Mouse (Mus musculus) forebrain, embryonic 13.5 days (tissue): ENCODE measurements at regions not wholly inside any gene's neighbourhood (a gene's known extent, or its start where the extent isn't known, plus 50 kb on each side); places are given as distances from the start of the nearest gene placed in this dataset.
"Not testable (repeated sequence)": the region's sequence is repeated elsewhere in the genome, so short reads cannot be mapped to it uniquely, and the experiment has no call there.

ENCODE experiments used
- ATAC-seq: fragments of 200-750 bp; cut with Nextera tagmentation; 2 replicates; pipeline ENCODE4 v1.8.0; 2017
- H3K27ac ChIP-seq: fragments of 300-500 bp; sonication (generic); 2 replicates; pipeline ENCODE4 v1.5.1; 2015; ENCODE audit warnings: inconsistent platforms, mild to moderate bottlenecking, moderate library complexity
- H3K27me3 ChIP-seq: fragments of 300-500 bp; sonication (generic); 2 replicates; pipeline ENCODE4 v1.6.1; 2015; ENCODE audit warnings: mild to moderate bottlenecking, inconsistent platforms
- H3K36me3 ChIP-seq: fragments of 300-500 bp; sonication (generic); 2 replicates; pipeline ENCODE4 v1.6.1; 2015; ENCODE audit warnings: mild to moderate bottlenecking, inconsistent platforms; ENCODE audit not compliant: poor library complexity, severe bottlenecking
- H3K4me1 ChIP-seq: fragments of 300-500 bp; sonication (generic); 2 replicates; pipeline ENCODE4 v1.6.1; 2015; ENCODE audit warnings: inconsistent platforms
- H3K4me2 ChIP-seq: fragments of 300-500 bp; sonication (generic); 2 replicates; pipeline ENCODE4 v1.6.1; 2015; ENCODE audit warnings: inconsistent platforms, mild to moderate bottlenecking, moderate library complexity
- H3K4me3 ChIP-seq: fragments of 300-500 bp; sonication (generic); 2 replicates; pipeline ENCODE4 v1.5.1; 2015; ENCODE audit warnings: mild to moderate bottlenecking, inconsistent platforms
- H3K9ac ChIP-seq: fragments of 300-500 bp; sonication (generic); 2 replicates; pipeline ENCODE4 v1.6.1; 2015; ENCODE audit warnings: mild to moderate bottlenecking, inconsistent platforms
- H3K9me3 ChIP-seq: fragments of 300-500 bp; sonication (generic); replicated peaks from 2 replicates; pipeline ENCODE4 v1.6.1; 2016; ENCODE audit warnings: inconsistent platforms
- WGBS: fragments of 180-500 bp; shearing (Covaris S2); methylation state at CpG from one replicate; pipeline ENCODE4 v1.1.7; 2015; 5-methylcytosine and 5-hydroxymethylcytosine counted together

DNA sequence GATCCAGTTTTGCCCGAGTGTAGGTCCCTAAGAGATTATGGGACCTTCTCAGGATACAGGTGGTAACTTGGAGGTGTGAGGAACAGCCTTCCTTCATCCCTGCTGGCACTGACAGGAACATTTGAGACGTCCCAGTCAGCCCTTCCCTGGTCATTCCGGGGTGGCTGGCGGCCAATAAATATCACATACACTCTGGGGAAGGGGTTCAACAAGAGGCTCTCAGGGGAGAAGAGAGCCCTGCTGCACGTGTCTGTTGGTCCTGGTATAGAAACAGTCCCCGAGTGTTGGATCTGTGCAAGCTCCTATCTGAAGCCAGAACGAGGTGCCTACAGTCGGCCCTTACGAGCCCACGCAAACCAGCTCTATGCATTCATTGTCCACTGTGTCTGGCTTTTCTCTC, 94.1 kb upstream of the Lemd2 start:
- Histone ChIP-seq H3K4me1 (no peaks in the 10 kb centered on the region), H3K9me3 (no peaks in the 10 kb centered on the region), H3K4me2 (no peak overlapping the region), H3K27ac (no peak overlapping the region), H3K36me3 (no peaks in the 10 kb centered on the region), H3K27me3 (0 out of 2 replicates have a peak, but pooled peaks cover 6% of the 10 kb centered on the region), H3K9ac (no peak overlapping the region), H3K4me3 (no peak overlapping the region)
- WGBS = 88% methylated on average over 10 of the region's 10 CpGs
- ATAC-seq = no peak

DNA sequence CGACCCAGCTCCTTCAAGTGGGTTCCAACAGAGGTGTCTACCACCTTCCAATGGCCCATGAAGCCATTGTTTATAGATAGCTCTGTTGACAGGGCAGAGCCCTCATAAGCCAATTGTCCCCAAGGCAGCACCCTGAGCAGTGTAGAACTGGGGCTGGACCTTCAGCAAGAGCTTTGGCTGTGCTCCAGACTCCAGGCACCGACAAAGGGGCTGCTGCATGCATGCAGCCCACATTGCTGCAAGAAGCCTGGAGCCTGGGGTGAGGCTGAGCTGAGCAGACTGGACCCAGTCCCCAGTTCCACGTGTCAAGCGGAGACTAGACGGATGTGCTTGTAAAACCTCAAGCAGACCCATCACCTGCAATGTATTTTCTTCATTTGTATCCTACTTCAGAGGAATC, 91.9 kb upstream of the Lemd2 start:
- Histone ChIP-seq H3K9ac (no peak overlapping the region), H3K36me3 (no peaks in the 10 kb centered on the region), H3K4me1 (no peaks in the 10 kb centered on the region), H3K4me2 (no peak overlapping the region), H3K27me3 (0 out of 2 replicates have a peak, but pooled peaks cover 6% of the 10 kb centered on the region), H3K27ac (no peak overlapping the region), H3K9me3 (no peaks in the 10 kb centered on the region), H3K4me3 (no peak overlapping the region)
- 81% methylated on average over 5 of the region's 5 CpGs for WGBS
- no peak for ATAC-seq

DNA sequence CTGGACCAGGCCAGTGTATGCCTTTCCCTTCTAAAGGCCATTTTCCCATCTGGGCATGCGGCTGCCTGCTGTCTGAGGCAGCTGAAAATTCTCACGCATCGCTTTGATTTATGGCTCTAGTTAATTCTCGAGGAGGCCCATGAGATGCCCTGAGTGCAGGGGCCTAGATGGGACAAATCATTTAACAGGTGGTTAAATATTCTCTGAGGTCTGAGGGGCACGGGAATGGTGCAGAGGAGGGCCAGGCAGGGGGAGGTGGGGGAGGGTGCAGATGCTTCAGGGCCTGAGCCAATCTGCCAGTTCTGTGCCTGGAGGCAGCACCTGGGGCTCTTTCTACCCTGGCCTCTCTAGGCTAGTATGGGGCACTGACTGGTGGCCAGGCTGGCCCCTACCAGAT, 89.9 kb upstream of the Lemd2 start:
- Histone ChIP-seq H3K9me3 (peaks cover 5% of the 10 kb centered on the region), H3K4me1 (no peaks in the 10 kb centered on the region)

DNA sequence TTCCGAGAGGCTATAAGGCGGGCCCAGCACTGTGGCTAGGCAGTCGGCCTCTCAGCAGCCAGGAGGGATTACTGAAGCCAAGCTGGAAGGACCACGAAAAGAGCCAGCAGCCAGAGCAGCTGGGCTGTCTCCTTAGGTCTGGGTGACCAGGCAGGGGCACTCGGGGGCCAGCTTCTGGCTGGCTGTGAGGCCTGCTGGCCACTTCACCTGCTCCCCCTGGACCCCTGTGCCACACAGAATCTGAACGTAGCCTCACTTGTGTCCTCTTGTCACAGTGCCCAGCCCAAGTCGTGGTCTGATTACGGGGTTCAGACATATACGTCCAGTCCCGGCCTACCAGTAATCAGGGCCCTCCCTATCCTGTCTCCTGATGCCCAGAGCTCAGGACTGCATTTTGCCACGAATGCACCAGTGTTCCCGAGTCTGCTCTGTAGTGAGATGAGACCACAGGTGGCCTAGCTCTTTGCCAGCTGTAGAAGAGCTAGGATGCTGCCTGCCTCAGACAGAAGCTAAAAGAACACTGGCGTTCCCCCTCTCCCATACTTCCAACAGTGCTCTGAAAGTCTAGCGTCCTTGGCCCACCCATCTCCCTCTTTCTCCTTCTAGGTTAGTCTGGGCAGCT, 89.4 kb upstream of the Lemd2 start:
- no peaks in the 10 kb centered on the region for H3K36me3 ChIP-seq
- 72% methylated on average over 14 of the region's 14 CpGs for WGBS
- no peaks in the 10 kb centered on the region for H3K4me1 ChIP-seq
- H3K4me3 ChIP-seq = no peak overlapping the region
- H3K27me3 ChIP-seq = 0 out of 2 replicates have a peak, but pooled peaks cover 3% of the 10 kb centered on the region
- no peak overlapping the region for H3K27ac ChIP-seq
- H3K9me3 ChIP-seq = peaks cover 5% of the 10 kb centered on the region
- no peak for ATAC-seq
- no peak overlapping the region for H3K9ac ChIP-seq
- no peak overlapping the region for H3K4me2 ChIP-seq

More for the DNA sequence above, 89.9 kb upstream of the Lemd2 start:
- 78% methylated on average over 5 of the region's 5 CpGs for WGBS
- 0 out of 2 replicates have a peak, but pooled peaks cover 3% of the 10 kb centered on the region for H3K27me3 ChIP-seq
- H3K4me2 ChIP-seq = no peak overlapping the region
- no peak overlapping the region for H3K4me3 ChIP-seq
- no peak overlapping the region for H3K9ac ChIP-seq
- H3K36me3 ChIP-seq = no peaks in the 10 kb centered on the region
- no peak for ATAC-seq
- no peak overlapping the region for H3K27ac ChIP-seq

DNA sequence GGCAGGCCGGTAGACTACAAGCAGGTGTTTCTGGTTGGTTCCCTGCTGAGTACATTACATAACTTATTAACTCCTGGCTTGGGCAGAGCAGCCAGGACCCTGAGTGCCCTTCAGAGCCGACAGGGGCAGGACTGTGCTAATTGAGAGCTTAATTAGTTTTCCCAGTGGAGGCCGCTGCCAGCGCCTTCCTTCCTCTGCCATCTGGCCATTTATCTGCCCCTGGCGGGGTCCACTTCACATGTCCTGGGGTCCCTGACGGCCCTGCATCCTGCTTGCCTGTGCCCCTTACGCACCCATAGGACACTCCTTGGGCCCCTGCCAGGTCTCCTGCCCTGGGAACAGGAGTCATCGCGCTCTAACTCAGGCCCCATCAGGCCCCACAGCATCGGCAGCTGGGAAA, 87.4 kb upstream of the Lemd2 start:
- no peaks in the 10 kb centered on the region for H3K4me1 ChIP-seq
- no peaks in the 10 kb centered on the region for H3K36me3 ChIP-seq
- H3K27ac ChIP-seq = no peak overlapping the region
- 73% methylated on average over 10 of the region's 10 CpGs for WGBS
- no peak for ATAC-seq
- H3K4me2 ChIP-seq = no peak overlapping the region
- no peak overlapping the region for H3K4me3 ChIP-seq
- H3K9ac ChIP-seq = no peak overlapping the region
- no peaks in the 10 kb centered on the region for H3K27me3 ChIP-seq
- peaks cover 5% of the 10 kb centered on the region for H3K9me3 ChIP-seq

DNA sequence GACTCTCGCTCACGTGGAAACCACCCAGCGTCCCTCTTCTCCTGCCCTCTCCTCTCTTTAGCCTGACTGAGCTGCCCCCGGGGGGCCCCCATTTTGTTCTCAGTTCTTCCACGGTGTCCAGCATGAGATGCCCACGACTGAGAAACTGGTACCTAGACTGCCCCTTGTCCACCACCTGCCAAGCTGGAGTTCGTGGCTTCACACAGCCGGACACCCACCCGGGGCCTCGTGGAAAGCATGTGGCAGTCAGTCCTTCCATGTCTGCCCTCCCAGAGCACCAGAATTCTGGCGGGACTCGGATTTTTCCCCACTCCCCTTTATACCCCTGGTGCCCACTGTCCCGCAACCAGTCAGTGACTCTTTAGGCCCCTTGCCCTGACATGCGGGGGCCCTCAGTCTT, 86.9 kb upstream of the Lemd2 start:
- no peaks in the 10 kb centered on the region for H3K36me3 ChIP-seq
- WGBS = 93% methylated on average over 14 of the region's 14 CpGs

DNA sequence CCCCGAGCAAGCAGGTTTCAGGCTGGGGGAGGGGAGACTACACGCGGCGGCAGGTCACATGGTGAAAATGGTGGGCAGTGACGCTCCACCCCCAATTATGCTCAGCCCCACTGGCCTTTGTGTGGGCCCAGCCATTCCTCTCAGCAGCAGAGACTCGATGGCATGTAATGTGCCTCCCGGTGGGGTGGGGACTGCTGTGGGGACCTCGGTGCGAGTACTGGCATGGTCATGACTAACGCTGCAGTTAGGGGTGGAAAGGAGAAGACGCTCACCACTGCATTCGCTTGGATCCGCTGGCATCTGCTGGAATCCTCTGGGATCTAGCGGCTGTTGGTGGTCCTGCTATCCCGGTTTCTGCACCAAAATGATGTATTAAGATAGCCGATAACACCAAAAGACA, 86.0 kb upstream of the Lemd2 start:
- H3K36me3 ChIP-seq = no peaks in the 10 kb centered on the region

More for the DNA sequence above, 86.9 kb upstream of the Lemd2 start:
- H3K9me3 ChIP-seq = peaks cover 5% of the 10 kb centered on the region
- ATAC-seq = no peak
- H3K27me3 ChIP-seq = no peaks in the 10 kb centered on the region
- no peak overlapping the region for H3K9ac ChIP-seq
- no peak overlapping the region for H3K4me2 ChIP-seq
- no peak overlapping the region for H3K4me3 ChIP-seq
- no peak overlapping the region for H3K27ac ChIP-seq
- no peaks in the 10 kb centered on the region for H3K4me1 ChIP-seq

DNA sequence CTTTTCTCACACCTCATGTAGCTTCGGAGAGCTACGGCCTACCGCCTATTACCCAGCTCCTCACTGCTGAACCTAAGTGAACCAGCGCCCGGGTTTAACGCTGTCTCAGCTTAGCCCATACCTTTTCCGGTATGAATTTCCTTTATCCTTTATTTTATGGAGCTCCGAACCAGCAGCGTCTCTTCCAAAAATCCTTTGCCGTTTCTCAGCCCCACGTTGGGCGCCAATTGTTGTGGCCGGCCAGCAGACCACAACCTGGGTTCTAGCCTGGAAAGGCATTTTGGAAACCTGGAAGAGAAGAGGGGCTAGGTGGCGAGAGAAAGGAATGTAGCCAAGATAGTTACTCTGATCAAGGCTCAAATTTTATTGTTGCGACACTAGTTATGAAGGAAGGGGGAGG, 85.5 kb upstream of the Lemd2 start:
- H3K9me3 ChIP-seq, H3K27ac ChIP-seq, H3K4me3 ChIP-seq, H3K36me3 ChIP-seq, H3K27me3 ChIP-seq, ATAC-seq, H3K9ac ChIP-seq, H3K4me2 ChIP-seq, H3K4me1 ChIP-seq: not testable (repeated sequence)
- 98% methylated on average over 14 of the region's 15 CpGs for WGBS

More for the DNA sequence above, 86.0 kb upstream of the Lemd2 start:
- Histone ChIP-seq H3K4me3 (no peak overlapping the region), H3K27ac (no peak overlapping the region), H3K4me2 (no peak overlapping the region), H3K9me3 (peaks cover 5% of the 10 kb centered on the region), H3K4me1 (no peaks in the 10 kb centered on the region), H3K27me3 (no peaks in the 10 kb centered on the region), H3K9ac (no peak overlapping the region)
- no peak for ATAC-seq
- 98% methylated on average over 16 of the region's 16 CpGs for WGBS

DNA sequence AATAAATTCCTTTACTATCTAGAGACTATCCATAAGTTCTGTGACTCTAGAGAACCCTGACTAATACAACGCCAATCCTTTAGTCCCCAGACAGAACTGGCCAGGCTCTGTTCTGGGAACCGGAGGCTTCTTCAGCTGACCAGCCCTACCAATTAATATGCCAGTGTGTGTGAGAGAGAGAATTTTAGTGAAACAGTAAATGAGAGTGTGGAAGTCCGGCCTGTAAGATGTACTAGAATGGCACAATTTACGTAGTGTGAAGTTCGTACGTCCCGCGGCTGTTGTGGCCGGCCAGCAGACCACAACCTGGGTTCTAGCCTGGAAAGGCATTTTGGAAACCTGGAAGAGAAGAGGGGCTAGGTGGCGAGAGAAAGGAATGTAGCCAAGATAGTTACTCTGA, 83.7 kb upstream of the Lemd2 start:
- H3K9ac ChIP-seq, H3K27me3 ChIP-seq, ATAC-seq, H3K27ac ChIP-seq, H3K4me3 ChIP-seq, H3K9me3 ChIP-seq, H3K36me3 ChIP-seq, H3K4me1 ChIP-seq, H3K4me2 ChIP-seq: not testable (repeated sequence)
- WGBS = 94% methylated on average over 10 of the region's 10 CpGs

DNA sequence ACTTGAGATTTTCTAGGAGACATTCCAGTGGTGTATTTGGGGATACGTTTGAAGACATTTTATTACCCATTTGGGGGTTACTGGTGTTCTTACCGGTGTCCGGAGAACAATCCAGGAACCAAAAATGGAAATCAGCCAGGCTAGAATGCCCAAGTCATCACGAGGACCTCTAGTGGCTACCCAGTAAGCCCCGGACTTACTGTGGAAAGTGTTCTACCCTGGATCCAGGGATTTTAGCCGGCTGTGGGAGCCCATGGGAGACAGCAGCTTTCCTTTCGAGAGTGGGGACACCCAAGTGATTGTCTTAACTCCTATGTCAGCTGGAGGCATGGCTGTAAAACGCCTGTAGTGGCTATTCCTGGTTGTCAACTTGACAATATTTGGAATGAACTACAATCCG, 77.0 kb upstream of the Lemd2 start:
- Histone ChIP-seq H3K9ac (no peak overlapping the region), H3K36me3 (no peaks in the 10 kb centered on the region), H3K27me3 (no peaks in the 10 kb centered on the region), H3K4me2 (no peak overlapping the region), H3K27ac (no peak overlapping the region), H3K4me1 (no peaks in the 10 kb centered on the region), H3K4me3 (no peak overlapping the region), H3K9me3 (peaks cover 24% of the 10 kb centered on the region)
- ATAC-seq = no peak
- WGBS = 86% methylated on average over 9 of the region's 9 CpGs

DNA sequence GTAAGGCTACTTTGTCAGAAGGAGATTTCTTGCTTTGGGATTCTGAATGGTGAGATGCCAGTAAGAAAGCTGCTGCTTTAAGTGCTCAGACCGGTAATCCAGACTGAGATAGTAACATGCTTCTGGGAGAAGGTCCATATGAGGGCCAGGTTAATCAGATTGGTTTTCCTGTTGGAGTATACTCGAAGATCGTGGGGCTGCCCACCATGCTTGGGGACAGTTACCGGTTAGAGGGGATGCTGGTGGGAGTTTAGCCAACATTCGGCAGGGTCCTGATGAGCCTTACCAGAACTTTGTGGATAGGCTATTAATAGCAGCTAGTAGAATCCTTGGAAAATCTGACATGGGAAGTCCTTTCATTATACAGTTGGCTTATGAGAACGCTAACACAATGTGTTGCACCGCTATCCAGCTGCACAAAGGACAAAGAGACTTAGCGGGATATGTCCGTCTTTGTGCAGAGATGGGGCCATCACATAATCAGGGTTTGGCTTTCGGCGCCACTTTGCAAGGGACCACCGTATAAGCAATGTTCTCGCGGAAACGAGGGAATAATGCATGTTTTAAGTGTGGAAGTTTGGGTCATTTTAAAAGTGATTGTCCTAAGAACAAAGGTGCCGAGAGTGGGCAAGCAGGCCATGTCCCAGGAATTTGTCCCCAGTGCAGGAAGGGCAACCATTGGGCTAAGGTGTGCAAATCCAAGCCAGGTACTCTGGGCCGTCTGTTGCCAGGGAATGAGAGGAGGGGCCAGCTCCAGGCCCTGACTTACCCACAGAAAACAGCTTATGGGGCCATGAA, 75.4 kb upstream of the Lemd2 start:
- H3K4me3 ChIP-seq, H3K27me3 ChIP-seq, H3K4me1 ChIP-seq, H3K36me3 ChIP-seq, ATAC-seq, H3K4me2 ChIP-seq, H3K9ac ChIP-seq, H3K27ac ChIP-seq: not testable (repeated sequence)
- peaks cover 30% of the 10 kb centered on the region for H3K9me3 ChIP-seq
- 93% methylated on average over 17 of the region's 17 CpGs for WGBS

DNA sequence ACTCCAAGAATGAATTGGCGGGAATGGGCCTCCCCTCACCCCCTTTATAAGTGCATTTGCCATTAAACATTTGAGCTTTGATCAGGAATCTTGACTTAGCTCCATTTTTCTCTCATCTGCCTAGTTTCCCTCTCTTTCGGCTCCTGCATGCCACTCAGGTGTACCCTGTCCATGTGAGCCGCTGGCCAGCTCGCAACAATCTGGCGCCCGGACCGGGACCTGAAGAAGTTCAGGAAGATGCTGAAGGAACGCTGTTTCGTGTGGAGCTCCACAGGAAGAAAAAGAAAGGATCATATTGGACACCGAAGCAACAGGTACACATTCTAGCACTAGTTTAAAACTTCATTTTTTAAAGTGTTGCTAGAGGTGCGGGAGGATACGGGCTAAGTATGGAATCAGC, 73.5 kb upstream of the Lemd2 start:
- H3K27ac ChIP-seq, H3K27me3 ChIP-seq, ATAC-seq, H3K4me1 ChIP-seq, H3K4me2 ChIP-seq, H3K4me3 ChIP-seq, H3K9ac ChIP-seq, H3K36me3 ChIP-seq: not testable (repeated sequence)
- H3K9me3 ChIP-seq = peaks cover 30% of the 10 kb centered on the region
- 97% methylated on average over 12 of the region's 12 CpGs for WGBS

DNA sequence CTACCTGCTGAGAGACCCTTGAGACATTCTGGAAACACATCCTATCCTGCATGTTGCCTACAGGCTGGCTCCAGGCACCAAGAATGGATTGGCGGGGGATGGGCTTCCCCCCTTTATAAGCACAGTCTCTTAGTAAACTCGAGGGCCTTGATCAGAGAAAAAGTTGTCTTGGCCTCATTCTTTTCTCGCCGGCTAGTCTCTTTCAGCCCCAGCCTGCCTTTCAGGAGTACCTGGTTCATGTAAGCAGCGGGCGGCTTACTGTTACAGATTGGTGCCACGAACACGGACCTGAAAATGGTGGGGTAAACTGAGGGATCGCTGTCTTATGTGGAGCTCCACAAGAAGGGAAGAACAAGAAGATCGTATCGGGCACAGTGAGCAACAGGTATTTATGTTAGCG, 67.5 kb upstream of the Lemd2 start:
- 91% methylated on average over 12 of the region's 12 CpGs for WGBS
- H3K27me3 ChIP-seq, ATAC-seq, H3K9ac ChIP-seq, H3K4me3 ChIP-seq, H3K4me1 ChIP-seq, H3K4me2 ChIP-seq, H3K36me3 ChIP-seq, H3K27ac ChIP-seq: not testable (repeated sequence)
- H3K9me3 ChIP-seq = peaks cover 12% of the 10 kb centered on the region
